Mouse (Mus musculus) G1E (cell line): ENCODE data around the gene Tcf19.

Experiments used
- CTCF ChIP-seq: IDR thresholded peaks from 2 replicates; pipeline ENCODE4 v1.5.1; 2012; ENCODE audit warnings: low read depth, low read length, inconsistent platforms, mixed read lengths
- GATA1 ChIP-seq: IDR thresholded peaks from 2 replicates; pipeline ENCODE4 v1.6.1; 2012; ENCODE audit warnings: borderline replicate concordance, low read length, inconsistent platforms, mixed read lengths
- GATA2 ChIP-seq: IDR thresholded peaks from 2 replicates; pipeline ENCODE4 v1.6.1; 2012; ENCODE audit warnings: low read depth, low read length, inconsistent platforms, borderline replicate concordance

- TF ChIP-seq CTCF (no peak), GATA1 (no peak), GATA2 (no peak)
These were observed 26.8 kb upstream of the Tcf19 start for GRCm38 (mm10) chr17:35543412-35543861.
